ENCODE assay signal across 8 mouse cellular contexts in the genomic region with DNA sequence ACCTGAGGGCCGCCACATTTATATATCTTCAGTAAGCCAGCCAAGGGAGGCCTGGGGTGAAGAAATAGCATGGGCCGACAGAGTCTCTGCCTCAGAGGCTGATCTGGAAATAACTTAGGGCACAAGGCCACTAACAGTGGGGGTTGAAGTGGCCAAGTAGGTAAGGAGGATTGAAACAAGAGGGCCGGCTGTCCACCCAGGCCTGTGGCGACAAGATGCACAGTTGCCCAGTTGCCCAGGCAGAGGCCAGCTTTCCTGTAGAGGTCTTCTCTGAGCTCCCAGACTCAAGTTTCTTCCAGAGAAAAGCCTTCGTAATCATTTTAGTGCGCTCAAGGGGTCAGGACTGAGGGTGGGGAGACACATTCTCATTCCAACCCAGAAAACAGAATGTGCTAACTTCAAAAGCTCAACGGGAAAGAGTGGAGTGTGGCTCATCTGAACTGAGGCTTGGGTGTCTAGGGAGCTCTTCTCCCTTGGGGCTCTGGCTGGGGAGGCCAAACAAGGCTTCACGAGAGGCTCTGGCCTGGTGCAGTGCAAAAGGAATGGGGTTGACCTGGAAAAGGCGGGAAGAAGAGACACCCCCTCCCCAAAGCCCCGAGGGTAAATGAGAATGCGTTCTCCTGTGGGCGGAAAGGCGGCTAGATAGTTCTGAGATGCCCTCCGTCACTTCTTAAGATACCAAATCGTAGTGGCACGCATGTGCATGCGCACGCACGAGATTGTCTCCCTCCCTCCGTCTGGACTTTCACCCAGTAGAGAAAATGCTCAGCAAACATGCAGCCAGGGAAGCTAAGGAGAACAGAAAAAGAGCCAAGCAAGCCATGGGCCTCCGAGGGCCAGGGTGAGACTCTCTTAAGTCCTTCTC.
A peak's percentile ranks its signal among the peaks of the same experiment; 100 is the strongest.
DNase-seq lines count a peak whose midpoint lies in the region; ATAC-seq lines count a peak whose summit lies in the region.

No protein-coding gene starts in this region.

- WGBS in kidney, embryonic 16.5 days = 68% methylated on average over 21 of the region's 21 CpGs
- 77% methylated on average over 21 of the region's 21 CpGs for WGBS in intestine, embryonic 16.5 days

- DNase-seq in gastrocnemius, adult 18-20 months (ENCODE audit: low spot score) = peak; percentile 74
- no peak for DNase-seq in gastrocnemius, postnatal 10 days
- no peak for DNase-seq in kidney, postnatal 4 days
- peak; percentile 21 to 56 for DNase-seq in adrenal gland, postnatal 36 days
- DNase-seq in right cerebral cortex, adult 2 months (ENCODE audit: low spot score in 2 of 2) = no peak

- no peak for ATAC-seq in kidney, embryonic 16.5 days (ENCODE audit: low FRiP score, low TSS enrichment)
- peak; percentile 51 for ATAC-seq in intestine, embryonic 16.5 days
- no peak for ATAC-seq in megakaryocyte progenitor cell, adult 5-6 weeks (replicated peaks; ENCODE audit: poor library complexity)

- no peaks in the 10 kb centered on the region for H3K9me3 ChIP-seq in kidney, embryonic 16.5 days (ENCODE audit: low read length)
- H3K9me3 ChIP-seq in intestine, embryonic 16.5 days (ENCODE audit: control insufficient read depth, low read length) = no peaks in the 10 kb centered on the region

- no peak overlapping the region for H3K9ac ChIP-seq in kidney, embryonic 16.5 days (replicated peaks; ENCODE audit: low read length)
- H3K9ac ChIP-seq in intestine, embryonic 16.5 days (ENCODE audit: low read depth, low read length) = no peak overlapping the region

- H3K4me2 ChIP-seq in kidney, embryonic 16.5 days (replicated peaks; ENCODE audit: low read depth, low read length) = peak overlapping the region; percentile 12; the same call in 1 of the 2 replicates
- H3K4me2 ChIP-seq in intestine, embryonic 16.5 days (ENCODE audit: low read depth, low read length) = no peak overlapping the region

- 0 out of 2 replicates have a peak overlapping the region, but pooled peaks have one; percentile 36 for H3K27ac ChIP-seq in kidney, embryonic 16.5 days (ENCODE audit: low read length)
- no peak overlapping the region for H3K27ac ChIP-seq in intestine, embryonic 16.5 days (ENCODE audit: low read length)

- H3K4me1 ChIP-seq in kidney, embryonic 16.5 days (ENCODE audit: insufficient read depth, low read length) = peaks cover 32% of the 10 kb centered on the region
- H3K4me1 ChIP-seq in intestine, embryonic 16.5 days (ENCODE audit: control insufficient read depth, insufficient read depth, low read length) = peaks cover 8% of the 10 kb centered on the region; the same call in 1 of the 2 replicates

- no peaks in the 10 kb centered on the region for H3K27me3 ChIP-seq in kidney, embryonic 16.5 days (ENCODE audit: insufficient read depth, low read length)
- no peaks in the 10 kb centered on the region for H3K27me3 ChIP-seq in intestine, embryonic 16.5 days (replicated peaks; ENCODE audit: control insufficient read depth, insufficient read depth, low read length)

- H3K36me3 ChIP-seq in kidney, embryonic 16.5 days (ENCODE audit: insufficient read depth, low read length) = no peaks in the 10 kb centered on the region
- no peaks in the 10 kb centered on the region for H3K36me3 ChIP-seq in intestine, embryonic 16.5 days (ENCODE audit: control insufficient read depth, insufficient read depth, low read length)

- H3K4me3 ChIP-seq in kidney, embryonic 16.5 days (ENCODE audit: low read length) = no peak overlapping the region
- no peak overlapping the region for H3K4me3 ChIP-seq in intestine, embryonic 16.5 days (ENCODE audit: low read length)

Comparison
In these comparisons a context has a peak if more than half of its experiments do, and no peak if none do; other contexts are left out.
1. DNase-seq: peak in gastrocnemius, adult 18-20 months (single experiment) and adrenal gland, postnatal 36 days (2 of 2); none in gastrocnemius, postnatal 10 days (single experiment), kidney, postnatal 4 days (0 of 2) and right cerebral cortex, adult 2 months (0 of 2).